Mouse (Mus musculus): ENCODE data around the gene Gtf2f2. TPM values are rescaled to one million over a fixed set of nuclear protein-coding genes. Genes with fewer than 3 reads are reported as not detected.

The Gtf2f2 gene
- polyA plus RNA-seq, 1 experiment from 2014 or later, result 35.3 TPM

Other genes with a start within 250 kb of the Gtf2f2 start
- 3.3 and 3.4 TPM in 2 replicates for gene Slc25a30, start 223.8 kb downstream of the Gtf2f2 start, polyA plus RNA-seq (2015; fragmentation: Nextera tagmentation; extraction: Ambion mirVana)
- 680 and 730 TPM in 2 replicates for gene Tpt1, start 165.8 kb downstream of the Gtf2f2 start, polyA plus RNA-seq (2015; fragmentation: Nextera tagmentation; extraction: Ambion mirVana)
- 0.10 and 0.21 TPM in 2 replicates for gene Kctd4, start 55.9 kb downstream of the Gtf2f2 start, polyA plus RNA-seq (2015; fragmentation: Nextera tagmentation; extraction: Ambion mirVana)
- 5.6 and 7.7 TPM in 2 replicates for gene Gpalpp1, start 99.9 kb upstream of the Gtf2f2 start, polyA plus RNA-seq (2015; fragmentation: Nextera tagmentation; extraction: Ambion mirVana)
- 8.8 and 10.1 TPM in 2 replicates for gene Nufip1, start 100.0 kb upstream of the Gtf2f2 start, polyA plus RNA-seq (2015; fragmentation: Nextera tagmentation; extraction: Ambion mirVana)

All from liver, embryonic 13.5 days (tissue).